In the genomic region with DNA sequence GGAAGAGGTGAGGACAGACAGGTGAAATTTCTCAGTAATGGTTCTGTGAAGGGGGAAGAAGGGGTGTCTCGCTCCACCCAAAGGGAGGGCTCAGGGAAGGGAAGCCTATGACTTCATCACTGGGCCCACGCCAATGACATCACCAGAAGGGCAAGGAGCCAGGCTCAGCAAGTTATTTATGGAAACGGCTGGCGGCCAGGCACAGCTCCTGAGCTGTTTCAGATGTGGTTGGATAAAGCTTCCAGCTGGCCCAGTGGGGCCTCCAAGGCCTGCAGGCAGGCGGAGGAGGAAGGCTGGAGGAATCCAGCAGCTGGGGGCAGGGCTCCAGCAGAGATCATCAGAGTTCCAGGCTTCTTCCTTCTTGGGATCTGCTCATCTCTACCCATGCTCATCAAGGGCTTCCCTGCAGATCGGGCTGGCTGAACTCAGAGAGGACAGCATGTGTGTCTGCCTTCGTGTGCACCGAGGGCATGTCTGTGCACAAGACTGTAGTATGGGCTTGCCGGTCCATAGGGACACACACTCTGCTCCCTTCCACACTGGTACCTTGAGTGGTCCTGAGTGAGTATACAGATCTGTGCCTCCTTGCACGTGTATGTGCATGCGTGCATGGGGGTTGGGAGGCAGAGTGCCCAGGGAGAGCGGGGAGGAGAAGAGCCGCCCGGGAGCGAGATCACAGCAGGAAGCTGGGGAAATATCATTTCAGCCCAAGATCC, we compare ENCODE assay signal across 8 mouse cellular contexts.
A peak's percentile ranks its signal among the peaks of the same experiment; 100 is the strongest.
DNase-seq lines count a peak whose midpoint lies in the region; ATAC-seq lines count a peak whose summit lies in the region.

No protein-coding gene starts in this region.

- no peak overlapping the region for H3K4me2 ChIP-seq in midbrain, embryonic 13.5 days (replicated peaks)
- no peak overlapping the region for H3K4me2 ChIP-seq in midbrain, embryonic 16.5 days (ENCODE audit: low read length)
- no peak overlapping the region for H3K4me2 ChIP-seq in embryonic facial prominence, embryonic 11.5 days (ENCODE audit: low read depth, low read length)

- 0 out of 2 replicates have a peak overlapping the region, but pooled peaks have one; percentile 9 for H3K27ac ChIP-seq in midbrain, embryonic 13.5 days
- H3K27ac ChIP-seq in midbrain, embryonic 16.5 days (ENCODE audit: low read length): no peak overlapping the region; the same call in 1 of the 2 replicates
- H3K27ac ChIP-seq in embryonic facial prominence, embryonic 11.5 days (replicated peaks; ENCODE audit: low read depth, low read length): 0 out of 2 replicates have a peak overlapping the region, but pooled peaks have one; percentile 56

- H3K27me3 ChIP-seq in midbrain, embryonic 13.5 days: peaks cover 12% of the 10 kb centered on the region
- 0 out of 2 replicates have a peak, but pooled peaks cover 2% of the 10 kb centered on the region for H3K27me3 ChIP-seq in midbrain, embryonic 16.5 days (ENCODE audit: control insufficient read depth, insufficient read depth, low read depth, low read length)
- no peaks in the 10 kb centered on the region for H3K27me3 ChIP-seq in embryonic facial prominence, embryonic 11.5 days (ENCODE audit: control insufficient read depth, insufficient read depth, low read length)

- WGBS in midbrain, embryonic 13.5 days: 66% methylated on average over 15 of the region's 15 CpGs
- 59% methylated on average over 15 of the region's 15 CpGs for WGBS in midbrain, embryonic 16.5 days
- WGBS in embryonic facial prominence, embryonic 11.5 days: 47% methylated on average over 15 of the region's 15 CpGs

- DNase-seq in embryonic facial prominence, embryonic 11.5 days (ENCODE audit: low spot score): peak; percentile 80
- DNase-seq in heart, adult 8-10 months (ENCODE audit: low spot score): peak; percentile 96
- peak; percentile 66 for DNase-seq in kidney, adult 18-20 months
- peak; percentile 93 to 96 for DNase-seq in left cerebral cortex, postnatal 14 days (ENCODE audit: low spot score in 2 of 2)
- peak; percentile 67 for DNase-seq in neural tube, embryonic 10.5 days (ENCODE audit: extremely low spot score, low spot score)
- DNase-seq in urinary bladder, adult 18-20 months (ENCODE audit: low spot score in 2 of 2): peak; percentile 40 to 87

- ATAC-seq in midbrain, embryonic 13.5 days: peak; percentile 67
- no peak for ATAC-seq in midbrain, embryonic 16.5 days
- ATAC-seq in embryonic facial prominence, embryonic 11.5 days (replicated peaks; ENCODE audit: insufficient number of reproducible peaks, low FRiP score, low TSS enrichment, low read depth): peak; percentile 83

- no peaks in the 10 kb centered on the region for H3K9me3 ChIP-seq in midbrain, embryonic 13.5 days
- H3K9me3 ChIP-seq in midbrain, embryonic 16.5 days (replicated peaks; ENCODE audit: control insufficient read depth, low read length, poor library complexity, severe bottlenecking): no peaks in the 10 kb centered on the region
- H3K9me3 ChIP-seq in embryonic facial prominence, embryonic 11.5 days (replicated peaks; ENCODE audit: control insufficient read depth, low read length): no peaks in the 10 kb centered on the region

- intact Hi-C loops in left cerebral cortex, postnatal 14 days (cut with DNase I): loop anchor here (2.0 to 5.0 kb wide), 2 partner anchors 86 to 131 kb away; a partner anchor contains a TSS

- no peak overlapping the region for H3K9ac ChIP-seq in midbrain, embryonic 13.5 days (replicated peaks)
- H3K9ac ChIP-seq in midbrain, embryonic 16.5 days (ENCODE audit: low read depth, low read length): no peak overlapping the region
- 0 out of 2 replicates have a peak overlapping the region, but pooled peaks have one; percentile 1 for H3K9ac ChIP-seq in embryonic facial prominence, embryonic 11.5 days (replicated peaks; ENCODE audit: low read length)

- peaks cover 24% of the 10 kb centered on the region for H3K4me1 ChIP-seq in midbrain, embryonic 13.5 days (replicated peaks)
- peaks cover 10% of the 10 kb centered on the region for H3K4me1 ChIP-seq in midbrain, embryonic 16.5 days (ENCODE audit: control insufficient read depth, insufficient read depth, low read length)
- peaks cover 5% of the 10 kb centered on the region for H3K4me1 ChIP-seq in embryonic facial prominence, embryonic 11.5 days (ENCODE audit: control insufficient read depth, insufficient read depth, low read length)

- H3K4me3 ChIP-seq in midbrain, embryonic 13.5 days (replicated peaks): no peak overlapping the region
- H3K4me3 ChIP-seq in midbrain, embryonic 16.5 days (ENCODE audit: low read depth, low read length): no peak overlapping the region
- no peak overlapping the region for H3K4me3 ChIP-seq in embryonic facial prominence, embryonic 11.5 days (ENCODE audit: low read depth, low read length)

- no peaks in the 10 kb centered on the region for H3K36me3 ChIP-seq in midbrain, embryonic 13.5 days
- H3K36me3 ChIP-seq in midbrain, embryonic 16.5 days (ENCODE audit: control insufficient read depth, insufficient read depth, low read length): no peaks in the 10 kb centered on the region
- H3K36me3 ChIP-seq in embryonic facial prominence, embryonic 11.5 days (replicated peaks; ENCODE audit: control insufficient read depth, insufficient read depth, low read depth, low read length): no peaks in the 10 kb centered on the region
